Mouse (Mus musculus): ENCODE results near the gene Kif2c.

- TF ChIP-seq POLR2A (IDR thresholded peaks at IDR 0.05; ENCODE audit: low read depth, low read length), result no peak; the same call in 1 of the 2 replicates
- TF ChIP-seq ZC3H11A (IDR thresholded peaks at IDR 0.05; ENCODE audit: low read depth, low read length), result no peak
- no peak for TF ChIP-seq MAX (IDR thresholded peaks at IDR 0.05; ENCODE audit: low read length)
- TF ChIP-seq EP300 (IDR thresholded peaks at IDR 0.05; ENCODE audit: low read length), result no peak
Observed at GRCm38 (mm10) chr4:117125348-117125909, 57.0 kb downstream of the Kif2c start, which contains the start of gene Btbd19.

Data from CH12.LX (cell line).